Mouse (Mus musculus): ENCODE data around the gene Slc44a5. TPM values are rescaled to one million over a fixed set of nuclear protein-coding genes. Genes with fewer than 3 reads are reported as not detected.
A peak's percentile ranks its signal among the peaks of the same experiment; 100 is the strongest.

The Slc44a5 gene
- polyA plus RNA-seq, 1 experiment, result 0.11 TPM

- TF ChIP-seq CTCF (IDR thresholded peaks at IDR 0.05; ENCODE audit: extremely low read depth, insufficient read depth, insufficient read length, insufficient replicate concordance) (no peak), POLR2A (IDR thresholded peaks at IDR 0.05; ENCODE audit: low read depth, low read length) (no peak)
- no peaks in the 10 kb centered on the region for H3K27me3 ChIP-seq (ENCODE audit: control insufficient read depth, insufficient read depth, low read length)
- no peak for DNase-seq (ENCODE audit: low read depth in 1 of 2, low spot score in 2 of 2)
- no peaks in the 10 kb centered on the region for H3K4me1 ChIP-seq (ENCODE audit: control insufficient read depth, insufficient read depth, insufficient read length)
- no peak overlapping the region for H3K27ac ChIP-seq (ENCODE audit: insufficient read depth, low read length)
- H3K36me3 ChIP-seq (ENCODE audit: control insufficient read depth, insufficient read depth, low read length), result no peaks in the 10 kb centered on the region
- 79% methylated on average over 9 of the region's 9 CpGs for WGBS
- no peak overlapping the region for H3K4me3 ChIP-seq (ENCODE audit: extremely low read depth, insufficient read depth, insufficient read length)
These were observed 200.8 kb downstream of the Slc44a5 start for GRCm38 (mm10) chr3:154174031-154174430.

- no peak overlapping the region for H3K4me3 ChIP-seq (ENCODE audit: extremely low read depth, insufficient read depth, insufficient read length)
- H3K27me3 ChIP-seq (ENCODE audit: control insufficient read depth, insufficient read depth, low read length), result no peaks in the 10 kb centered on the region
- no peaks in the 10 kb centered on the region for H3K4me1 ChIP-seq (ENCODE audit: control insufficient read depth, insufficient read depth, insufficient read length)
- no peak for DNase-seq (ENCODE audit: low read depth in 1 of 2, low spot score in 2 of 2)
- 94% methylated on average over 7 of the region's 7 CpGs for WGBS
- no peak overlapping the region for H3K27ac ChIP-seq (ENCODE audit: insufficient read depth, low read length)
- H3K36me3 ChIP-seq (ENCODE audit: control insufficient read depth, insufficient read depth, low read length), result no peaks in the 10 kb centered on the region
- no peak for TF ChIP-seq POLR2A (IDR thresholded peaks at IDR 0.05; ENCODE audit: low read depth, low read length)
- TF ChIP-seq CTCF (IDR thresholded peaks at IDR 0.05; ENCODE audit: extremely low read depth, insufficient read depth, insufficient read length, insufficient replicate concordance), result no peak
These were observed 201.5 kb downstream of the Slc44a5 start for GRCm38 (mm10) chr3:154174766-154175165.

GRCm38 (mm10) chr3:154177665-154178305, 204.5 kb downstream of the Slc44a5 start:
- peak in 1 of 2 experiments; percentile 6 for DNase-seq (ENCODE audit: low read depth in 1 of 2, low spot score in 2 of 2)
- Histone ChIP-seq H3K4me1 (ENCODE audit: control insufficient read depth, insufficient read depth, insufficient read length) (no peaks in the 10 kb centered on the region), H3K27me3 (ENCODE audit: control insufficient read depth, insufficient read depth, low read length) (no peaks in the 10 kb centered on the region), H3K36me3 (ENCODE audit: control insufficient read depth, insufficient read depth, low read length) (no peaks in the 10 kb centered on the region), H3K27ac (ENCODE audit: insufficient read depth, low read length) (no peak overlapping the region), H3K4me3 (ENCODE audit: extremely low read depth, insufficient read depth, insufficient read length) (no peak overlapping the region)
- TF ChIP-seq POLR2A (IDR thresholded peaks at IDR 0.05; ENCODE audit: low read depth, low read length) (no peak), CTCF (IDR thresholded peaks at IDR 0.05; ENCODE audit: extremely low read depth, insufficient read depth, insufficient read length, insufficient replicate concordance) (no peak)
- 5% methylated on average over 8 of the region's 8 CpGs for WGBS

DNA sequence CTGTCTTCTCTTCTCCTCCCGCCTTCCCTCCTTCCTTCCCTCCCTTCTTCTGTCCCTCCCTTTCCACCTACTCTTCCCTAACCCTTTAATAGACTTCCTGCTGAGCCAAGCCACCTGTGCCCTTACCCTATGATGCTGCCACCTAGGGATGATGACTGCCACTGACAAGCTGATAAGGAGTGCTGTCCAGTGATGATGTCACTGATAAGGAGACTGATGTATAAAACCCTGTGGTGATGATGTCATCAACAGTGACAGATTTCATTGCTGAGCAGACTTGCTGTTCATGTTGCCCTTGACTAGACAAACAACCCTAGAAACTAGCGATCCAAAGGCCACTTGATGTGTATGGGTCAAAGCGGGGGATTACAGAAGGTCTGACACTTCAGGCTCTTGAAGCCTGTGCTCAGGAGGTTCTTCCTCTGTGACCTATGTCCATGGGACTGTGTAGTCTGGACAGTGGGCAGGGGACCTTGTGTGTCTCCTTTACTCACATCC, 206.2 kb downstream of the Slc44a5 start:
- WGBS, result 98% methylated on average over 2 of the region's 3 CpGs
- H3K4me3 ChIP-seq (ENCODE audit: extremely low read depth, insufficient read depth, insufficient read length), result no peak overlapping the region
- no peaks in the 10 kb centered on the region for H3K36me3 ChIP-seq (ENCODE audit: control insufficient read depth, insufficient read depth, low read length)
- no peak overlapping the region for H3K27ac ChIP-seq (ENCODE audit: insufficient read depth, low read length)
- DNase-seq (ENCODE audit: low read depth in 1 of 2, low spot score in 2 of 2), result no peak
- TF ChIP-seq CTCF (IDR thresholded peaks at IDR 0.05; ENCODE audit: extremely low read depth, insufficient read depth, insufficient read length, insufficient replicate concordance) (no peak), POLR2A (IDR thresholded peaks at IDR 0.05; ENCODE audit: low read depth, low read length) (no peak)
- H3K27me3 ChIP-seq (ENCODE audit: control insufficient read depth, insufficient read depth, low read length), result no peaks in the 10 kb centered on the region
- H3K4me1 ChIP-seq (ENCODE audit: control insufficient read depth, insufficient read depth, insufficient read length), result no peaks in the 10 kb centered on the region

GRCm38 (mm10) chr3:154182987-154183386, 209.8 kb downstream of the Slc44a5 start:
- H3K27ac ChIP-seq (ENCODE audit: insufficient read depth, low read length), result no peak overlapping the region
- no peaks in the 10 kb centered on the region for H3K27me3 ChIP-seq (ENCODE audit: control insufficient read depth, insufficient read depth, low read length)
- H3K36me3 ChIP-seq (ENCODE audit: control insufficient read depth, insufficient read depth, low read length), result no peaks in the 10 kb centered on the region
- TF ChIP-seq POLR2A (IDR thresholded peaks at IDR 0.05; ENCODE audit: low read depth, low read length) (no peak), CTCF (IDR thresholded peaks at IDR 0.05; ENCODE audit: extremely low read depth, insufficient read depth, insufficient read length, insufficient replicate concordance) (no peak)
- H3K4me3 ChIP-seq (ENCODE audit: extremely low read depth, insufficient read depth, insufficient read length), result no peak overlapping the region
- peak in 1 of 2 experiments; percentile 31 for DNase-seq (ENCODE audit: low read depth in 1 of 2, low spot score in 2 of 2)
- 19% methylated on average over 7 of the region's 7 CpGs for WGBS
- no peaks in the 10 kb centered on the region for H3K4me1 ChIP-seq (ENCODE audit: control insufficient read depth, insufficient read depth, insufficient read length)

DNA sequence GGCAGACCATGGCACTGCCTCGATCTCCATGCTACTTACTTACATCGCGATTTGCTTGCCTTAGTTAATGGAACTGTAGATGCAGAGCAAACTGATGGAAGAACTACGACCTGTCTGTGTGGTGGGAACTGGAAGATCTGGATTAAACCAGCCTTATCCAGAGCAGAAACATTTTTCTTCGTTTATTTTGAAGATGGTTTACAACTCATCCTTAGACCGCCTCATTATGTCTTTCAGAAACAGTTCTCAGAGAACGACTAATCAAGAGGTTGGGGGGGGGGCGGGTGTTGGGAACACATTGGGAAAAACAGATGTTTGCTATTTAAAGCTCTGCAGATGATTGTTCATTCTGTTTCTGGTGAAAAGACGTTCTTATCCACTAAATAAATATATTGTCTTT, 210.7 kb downstream of the Slc44a5 start:
- H3K36me3 ChIP-seq (ENCODE audit: control insufficient read depth, insufficient read depth, low read length), result no peaks in the 10 kb centered on the region
- TF ChIP-seq POLR2A (IDR thresholded peaks at IDR 0.05; ENCODE audit: low read depth, low read length) (no peak), CTCF (IDR thresholded peaks at IDR 0.05; ENCODE audit: extremely low read depth, insufficient read depth, insufficient read length, insufficient replicate concordance) (no peak)
- H3K4me3 ChIP-seq (ENCODE audit: extremely low read depth, insufficient read depth, insufficient read length), result no peak overlapping the region
- H3K27me3 ChIP-seq (ENCODE audit: control insufficient read depth, insufficient read depth, low read length), result no peaks in the 10 kb centered on the region
- H3K4me1 ChIP-seq (ENCODE audit: control insufficient read depth, insufficient read depth, insufficient read length), result no peaks in the 10 kb centered on the region
- DNase-seq (ENCODE audit: low read depth in 1 of 2, low spot score in 2 of 2), result no peak
- no peak overlapping the region for H3K27ac ChIP-seq (ENCODE audit: insufficient read depth, low read length)
- WGBS, result 89% methylated on average over 9 of the region's 9 CpGs

- WGBS, result 85% methylated on average over 9 of the region's 9 CpGs
- TF ChIP-seq CTCF (IDR thresholded peaks at IDR 0.05; ENCODE audit: extremely low read depth, insufficient read depth, insufficient read length, insufficient replicate concordance), result no peak
- TF ChIP-seq POLR2A (IDR thresholded peaks at IDR 0.05; ENCODE audit: low read depth, low read length), result no peak
- H3K4me1 ChIP-seq (ENCODE audit: control insufficient read depth, insufficient read depth, insufficient read length), result no peaks in the 10 kb centered on the region
- no peaks in the 10 kb centered on the region for H3K27me3 ChIP-seq (ENCODE audit: control insufficient read depth, insufficient read depth, low read length)
- no peak overlapping the region for H3K27ac ChIP-seq (ENCODE audit: insufficient read depth, low read length)
- no peaks in the 10 kb centered on the region for H3K36me3 ChIP-seq (ENCODE audit: control insufficient read depth, insufficient read depth, low read length)
- H3K4me3 ChIP-seq (ENCODE audit: extremely low read depth, insufficient read depth, insufficient read length), result no peak overlapping the region
- no peak for DNase-seq (ENCODE audit: low read depth in 1 of 2, low spot score in 2 of 2)
These were observed 215.4 kb downstream of the Slc44a5 start for GRCm38 (mm10) chr3:154188668-154189067.

Data from spleen, adult 2 months (tissue).